Mouse (Mus musculus) T-helper 1 cell (primary cell): Measurements from ENCODE around the gene H2-DMb2.

ENCODE experiments used
- in situ Hi-C: fragments of 300-600 bp; cut with MboI, MseI; formaldehyde crosslinking; loops from one replicate; pipeline ENCODE4 v1.15.1; 2025; ENCODE audit warnings: high pct_unique_total_duplicates

The H2-DMb2 gene

GRCm38 (mm10) chr17:34200772-34201505 is 57.8 kb downstream of the H2-DMb2 start:
- in situ Hi-C loops, result no loop called here
